Mouse (Mus musculus) CD4-positive, CD25-positive, alpha-beta regulatory T cell, adult 9 weeks (primary cell): ENCODE measurements around the gene Rpl36a-ps1. TPM values are rescaled to one million over a fixed set of nuclear protein-coding genes. Genes with fewer than 3 reads are reported as not detected.

Experiments used
- polyA plus RNA-seq: library from polyadenylated mRNA; unstranded; fragments of 100-300 nt; shearing (Covaris generic); gene quantifications from one replicate; pipeline ENCODE4 v1.2.1, GENCODE M21; 2017

Gene Rpl36a-ps1
- polyA plus RNA-seq, result 13.4 TPM

DNA sequence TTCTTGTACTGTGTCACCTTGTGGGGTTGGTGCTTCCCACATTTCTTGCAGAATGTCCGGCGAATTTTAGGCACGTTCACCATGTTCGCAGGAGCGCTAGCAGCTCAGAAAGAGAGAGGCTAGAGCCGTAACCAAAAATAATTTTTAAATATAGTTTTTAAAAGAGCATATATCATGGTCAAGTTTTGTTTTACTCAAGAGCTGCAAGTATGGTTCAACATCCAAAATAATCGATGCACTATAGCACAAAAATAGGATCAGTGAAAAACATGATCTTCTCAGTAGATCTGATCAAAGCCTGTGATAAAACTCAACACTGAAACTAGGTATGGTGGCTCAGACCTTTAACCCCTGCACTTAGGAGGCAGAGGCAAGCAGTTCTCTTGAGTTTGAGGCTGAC is at the start of gene Rpl36a-ps1:
TSS of gene Rpl36a-ps1 (minus strand) at position 101 of the 400 bp plus-strand sequence.

Other genes with a start within 250 kb of the Rpl36a-ps1 start
- 51.7 TPM for gene Mzt1, start 51.8 kb upstream of the Rpl36a-ps1 start, polyA plus RNA-seq
- gene Bora, start 51.9 kb upstream of the Rpl36a-ps1 start, polyA plus RNA-seq, result 28.4 TPM
- gene Pibf1, start 105.1 kb upstream of the Rpl36a-ps1 start, polyA plus RNA-seq, result 27.2 TPM
- 5.8 TPM for gene Dis3, start 105.5 kb upstream of the Rpl36a-ps1 start, polyA plus RNA-seq